In genomic region chr3:84479293-84480005, GRCm38 (mm10) we compare ENCODE assay signal across 8 mouse cellular contexts. TPM values are rescaled to one million over a fixed set of nuclear protein-coding genes. Genes with fewer than 3 reads are reported as not detected.
A peak's percentile ranks its signal among the peaks of the same experiment; 100 is the strongest.
DNase-seq lines count a peak whose midpoint lies in the region; ATAC-seq lines count a peak whose summit lies in the region.

No protein-coding gene starts in this region.

- under 1% methylated on average over 61 of the region's 61 CpGs for WGBS in embryonic facial prominence, embryonic 11.5 days
- under 1% methylated on average over 61 of the region's 61 CpGs for WGBS in heart, embryonic 11.5 days (ENCODE audit: insufficient replicate concordance)
- WGBS in kidney, embryonic 15.5 days, result under 1% methylated on average over 61 of the region's 61 CpGs
- WGBS in neural tube, embryonic 14.5 days, result under 1% methylated on average over 61 of the region's 61 CpGs

- H3K9me3 ChIP-seq in embryonic facial prominence, embryonic 11.5 days (replicated peaks; ENCODE audit: control insufficient read depth, low read length), result no peaks in the 10 kb centered on the region
- H3K9me3 ChIP-seq in heart, embryonic 11.5 days (replicated peaks; ENCODE audit: control insufficient read depth, low read length), result no peaks in the 10 kb centered on the region
- no peaks in the 10 kb centered on the region for H3K9me3 ChIP-seq in kidney, embryonic 15.5 days (replicated peaks)
- H3K9me3 ChIP-seq in neural tube, embryonic 14.5 days (ENCODE audit: control insufficient read depth, low read length), result no peaks in the 10 kb centered on the region

- peak overlapping the region; percentile 58 for H3K9ac ChIP-seq in embryonic facial prominence, embryonic 11.5 days (replicated peaks; ENCODE audit: low read length)
- H3K9ac ChIP-seq in heart, embryonic 11.5 days (ENCODE audit: low read depth, low read length), result peak overlapping the region; percentile 66
- H3K9ac ChIP-seq in kidney, embryonic 15.5 days, result peak overlapping the region; percentile 60
- peak overlapping the region; percentile 66 for H3K9ac ChIP-seq in neural tube, embryonic 14.5 days (replicated peaks; ENCODE audit: low read depth, low read length)

- peak overlapping the region; percentile 62 for H3K4me3 ChIP-seq in embryonic facial prominence, embryonic 11.5 days (ENCODE audit: low read depth, low read length)
- H3K4me3 ChIP-seq in heart, embryonic 11.5 days (ENCODE audit: low read depth, low read length), result peak overlapping the region; percentile 63
- H3K4me3 ChIP-seq in kidney, embryonic 15.5 days (replicated peaks), result peak overlapping the region; percentile 69
- peak overlapping the region; percentile 69 for H3K4me3 ChIP-seq in neural tube, embryonic 14.5 days (ENCODE audit: low read depth, low read length)

- ATAC-seq in embryonic facial prominence, embryonic 11.5 days (replicated peaks; ENCODE audit: insufficient number of reproducible peaks, low FRiP score, low TSS enrichment, low read depth), result peak; percentile 50
- peak; percentile 73; the same call in 1 of the 2 replicates for ATAC-seq in heart, embryonic 11.5 days (replicated peaks; ENCODE audit: insufficient number of reproducible peaks, low FRiP score, low TSS enrichment)
- peak; percentile 74 for ATAC-seq in kidney, embryonic 15.5 days (replicated peaks; ENCODE audit: low FRiP score)
- peak; percentile 67 for ATAC-seq in neural tube, embryonic 14.5 days (ENCODE audit: low read depth)

- H3K27ac ChIP-seq in embryonic facial prominence, embryonic 11.5 days (replicated peaks; ENCODE audit: low read depth, low read length), result no peak overlapping the region
- no peak overlapping the region for H3K27ac ChIP-seq in heart, embryonic 11.5 days (ENCODE audit: low read depth, low read length)
- H3K27ac ChIP-seq in kidney, embryonic 15.5 days, result no peak overlapping the region
- H3K27ac ChIP-seq in neural tube, embryonic 14.5 days (ENCODE audit: low read depth, low read length), result no peak overlapping the region

- peak; percentile 40 for DNase-seq in CD4-positive, CD25-positive, alpha-beta regulatory T cell, adult 2 months (ENCODE audit: low read depth, low spot score)
- DNase-seq in adrenal gland, postnatal 10 days, result peak; percentile 85
- peak; percentile 60 for DNase-seq in embryonic facial prominence, embryonic 11.5 days (ENCODE audit: low spot score)
- peak; percentile 66 to 79 for DNase-seq in lung, adult 18-20 months
- DNase-seq in urinary bladder, adult 2 months (ENCODE audit: low spot score), result peak; percentile 64

- H3K4me1 ChIP-seq in embryonic facial prominence, embryonic 11.5 days (ENCODE audit: control insufficient read depth, insufficient read depth, low read length), result peaks cover 3% of the 10 kb centered on the region; the same call in 1 of the 2 replicates
- H3K4me1 ChIP-seq in heart, embryonic 11.5 days (ENCODE audit: control insufficient read depth, insufficient read depth, low read length), result peaks cover 16% of the 10 kb centered on the region
- peaks cover 31% of the 10 kb centered on the region for H3K4me1 ChIP-seq in kidney, embryonic 15.5 days
- H3K4me1 ChIP-seq in neural tube, embryonic 14.5 days (ENCODE audit: control insufficient read depth, insufficient read depth, low read length), result peaks cover 5% of the 10 kb centered on the region; the same call in 1 of the 2 replicates

- H3K4me2 ChIP-seq in embryonic facial prominence, embryonic 11.5 days (ENCODE audit: low read depth, low read length), result peak overlapping the region; percentile 99
- peak overlapping the region; percentile 97 for H3K4me2 ChIP-seq in heart, embryonic 11.5 days
- H3K4me2 ChIP-seq in kidney, embryonic 15.5 days, result peak overlapping the region; percentile 100
- peak overlapping the region; percentile 97 for H3K4me2 ChIP-seq in neural tube, embryonic 14.5 days (ENCODE audit: low read depth, low read length)

- no peaks in the 10 kb centered on the region for H3K36me3 ChIP-seq in embryonic facial prominence, embryonic 11.5 days (replicated peaks; ENCODE audit: control insufficient read depth, insufficient read depth, low read depth, low read length)
- no peaks in the 10 kb centered on the region for H3K36me3 ChIP-seq in heart, embryonic 11.5 days (ENCODE audit: control insufficient read depth, insufficient read depth, low read length)
- no peaks in the 10 kb centered on the region for H3K36me3 ChIP-seq in kidney, embryonic 15.5 days
- no peaks in the 10 kb centered on the region for H3K36me3 ChIP-seq in neural tube, embryonic 14.5 days (ENCODE audit: control insufficient read depth, insufficient read depth, low read length)

- peaks cover 26% of the 10 kb centered on the region for H3K27me3 ChIP-seq in embryonic facial prominence, embryonic 11.5 days (ENCODE audit: control insufficient read depth, insufficient read depth, low read length)
- H3K27me3 ChIP-seq in heart, embryonic 11.5 days (ENCODE audit: control insufficient read depth, insufficient read depth, low read length), result peaks cover 67% of the 10 kb centered on the region
- peaks cover 63% of the 10 kb centered on the region for H3K27me3 ChIP-seq in kidney, embryonic 15.5 days
- no peaks in the 10 kb centered on the region; the same call in 1 of the 2 replicates for H3K27me3 ChIP-seq in neural tube, embryonic 14.5 days (ENCODE audit: control insufficient read depth, insufficient read depth, low read length)

RNA-seq across cellular contexts. Expression of gene Fhdc1, which starts 0.8 kb away (rescaled TPM):
- total RNA-seq in adrenal gland, postnatal 10 days (2021), result 10 to 100 TPM; 10.8 to 24.9 TPM
- polyA plus RNA-seq in embryonic facial prominence, embryonic 11.5 days (2014; fragmentation: Nextera tagmentation; extraction: Ambion mirVana), result 1.8 and 2.4 TPM in 2 replicates
- 1.4 and 5.0 TPM in 2 replicates for polyA plus RNA-seq in heart, embryonic 11.5 days (2014; fragmentation: Nextera tagmentation; extraction: Ambion mirVana)
- polyA plus RNA-seq in kidney, embryonic 15.5 days (2015; fragmentation: Nextera tagmentation; extraction: Ambion mirVana), result 3.3 and 5.3 TPM in 2 replicates
- polyA plus RNA-seq in neural tube, embryonic 14.5 days (2014; fragmentation: Nextera tagmentation; extraction: Ambion mirVana), result 4.9 and 7.2 TPM in 2 replicates
- polyA plus RNA-seq in urinary bladder, adult 2 months (2012; rRNA removed), result 10.5 and 13.5 TPM in 2 replicates
